Mouse (Mus musculus) embryo, embryonic 10 days (tissue): ENCODE data around the gene C2.

Experiments used
- DNase-seq: peaks from one replicate; pipeline ENCODE4 v3.0.0-alpha.2; 2015; ENCODE audit warnings: low spot score

Gene C2

DNA sequence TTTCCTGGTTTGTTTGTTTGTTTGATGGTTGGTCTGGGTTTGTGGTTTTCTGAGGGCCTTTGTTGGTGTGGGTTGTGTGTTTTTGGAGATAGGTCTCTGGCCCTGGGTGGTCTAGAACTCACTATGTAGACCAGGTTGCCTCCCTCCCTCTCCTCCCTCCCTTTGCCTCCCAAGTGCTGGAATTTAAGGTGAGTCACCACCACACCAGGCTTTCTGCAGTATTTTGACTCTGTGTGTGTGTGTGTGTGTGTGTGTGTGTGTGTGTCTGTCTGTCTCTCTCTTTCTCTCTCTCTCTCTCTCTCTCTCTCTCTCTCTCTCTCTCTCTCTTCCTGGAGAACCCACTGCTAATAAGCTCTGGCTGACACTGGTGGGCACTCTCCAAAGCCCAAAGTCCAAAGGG, 16.9 kb downstream of the C2 start:
- no peak for DNase-seq

DNA sequence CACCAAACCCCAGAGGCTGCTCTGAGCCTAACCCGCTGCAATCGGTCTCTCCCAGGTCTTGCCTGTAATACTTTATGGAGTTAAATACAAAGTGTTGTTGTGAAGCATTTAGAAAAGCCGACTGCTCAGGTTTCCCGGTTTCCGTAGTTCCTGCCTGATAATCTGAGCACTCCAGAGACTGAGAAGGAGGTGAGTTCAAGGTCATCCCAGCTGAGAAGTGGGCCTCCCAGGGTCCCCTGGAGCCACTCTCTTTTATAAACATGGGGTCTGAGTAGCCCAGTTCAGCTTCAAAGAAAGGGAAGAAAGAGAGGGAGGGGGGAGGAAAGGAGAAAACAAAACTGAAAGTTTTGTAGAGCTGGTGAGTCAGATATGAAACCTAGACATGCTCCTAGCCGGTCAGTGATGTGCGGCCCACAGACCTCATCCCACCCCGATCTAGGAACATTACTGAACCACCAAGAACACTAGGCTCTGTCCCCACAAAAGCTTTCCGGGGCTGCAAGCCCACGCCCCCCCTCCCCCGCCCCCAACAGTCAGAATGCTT, 18.7 kb downstream of the C2 start, which contains the start of gene Zbtb12:
Gene Zbtb12 (plus strand): TSS at position 148 of the 544 bp plus-strand sequence.
- DNase-seq: no peak

DNA sequence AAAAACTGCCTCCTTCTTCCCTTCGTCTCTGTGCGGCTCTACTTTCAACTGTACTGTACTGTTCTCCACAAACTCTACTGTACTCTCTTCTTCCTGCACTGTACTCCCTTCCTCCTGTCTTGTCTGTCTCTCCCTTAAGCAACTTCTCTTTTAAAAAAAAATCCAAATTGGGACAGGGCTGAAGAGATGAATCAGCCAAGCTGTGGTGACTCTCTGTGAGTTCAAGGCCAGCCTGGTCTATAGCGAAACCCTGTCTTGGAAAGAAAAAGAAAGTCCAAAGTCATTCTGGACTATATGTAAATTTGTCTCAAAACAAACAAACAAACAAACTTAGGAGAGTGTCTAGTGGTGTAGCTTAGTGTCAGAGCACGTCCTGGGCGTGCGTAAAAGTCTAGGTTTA, 23.7 kb downstream of the C2 start:
- no peak for DNase-seq

DNA sequence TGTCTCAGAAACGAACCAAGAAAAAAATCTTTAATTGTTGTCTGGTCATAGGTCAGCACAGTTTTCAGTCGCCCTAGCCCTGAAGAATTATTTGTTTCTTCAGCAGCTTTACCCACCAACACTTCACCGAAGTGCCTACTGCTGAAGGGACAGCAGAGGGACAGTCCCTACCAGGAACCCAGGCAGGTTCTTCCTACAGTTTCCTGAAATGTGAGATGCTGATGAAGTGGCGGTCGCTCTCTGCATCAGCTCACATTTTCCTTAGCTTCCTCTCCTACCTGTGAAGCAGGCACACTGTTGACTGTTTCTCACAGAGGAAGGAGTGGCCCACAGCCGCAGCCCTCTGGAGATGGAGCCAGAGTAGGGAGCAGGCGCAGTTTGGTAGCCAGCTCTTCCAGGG, 32.1 kb downstream of the C2 start:
- DNase-seq: no peak

DNA sequence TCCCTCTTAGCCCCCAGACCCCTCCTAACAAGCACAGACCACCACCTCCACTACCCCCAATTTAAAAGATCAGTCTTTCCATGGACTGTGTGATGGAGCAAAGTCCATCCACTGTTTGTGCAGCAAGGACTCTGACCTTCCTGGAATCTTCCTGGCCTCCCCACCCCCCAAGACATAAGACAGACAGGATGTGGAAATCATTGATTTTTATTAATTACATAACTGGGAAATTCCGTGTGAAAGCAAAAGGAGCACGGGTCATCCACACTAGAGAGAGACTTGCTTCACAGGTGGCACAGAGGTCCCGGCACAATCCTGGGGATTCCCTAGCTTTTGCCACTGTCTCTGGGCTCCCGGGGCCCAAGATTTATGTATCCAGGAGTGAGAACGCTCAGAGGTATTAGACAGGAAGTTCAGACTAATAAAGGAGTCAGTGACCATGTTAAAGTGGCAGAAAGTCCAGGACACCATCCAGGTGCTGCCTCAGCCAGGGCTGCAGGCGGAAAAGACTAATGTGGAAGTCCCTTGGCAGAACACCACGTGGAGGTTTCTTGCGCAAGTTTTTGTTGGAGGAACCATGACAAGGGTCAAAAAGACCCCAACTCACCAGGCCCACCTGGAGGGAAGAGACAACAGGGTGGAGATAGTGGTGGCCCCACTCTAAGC, 35.5 kb downstream of the C2 start, which contains the start of gene Cfb:
Gene Cfb (minus strand): TSS at position 103 of the 666 bp plus-strand sequence.
- no peak for DNase-seq

DNA sequence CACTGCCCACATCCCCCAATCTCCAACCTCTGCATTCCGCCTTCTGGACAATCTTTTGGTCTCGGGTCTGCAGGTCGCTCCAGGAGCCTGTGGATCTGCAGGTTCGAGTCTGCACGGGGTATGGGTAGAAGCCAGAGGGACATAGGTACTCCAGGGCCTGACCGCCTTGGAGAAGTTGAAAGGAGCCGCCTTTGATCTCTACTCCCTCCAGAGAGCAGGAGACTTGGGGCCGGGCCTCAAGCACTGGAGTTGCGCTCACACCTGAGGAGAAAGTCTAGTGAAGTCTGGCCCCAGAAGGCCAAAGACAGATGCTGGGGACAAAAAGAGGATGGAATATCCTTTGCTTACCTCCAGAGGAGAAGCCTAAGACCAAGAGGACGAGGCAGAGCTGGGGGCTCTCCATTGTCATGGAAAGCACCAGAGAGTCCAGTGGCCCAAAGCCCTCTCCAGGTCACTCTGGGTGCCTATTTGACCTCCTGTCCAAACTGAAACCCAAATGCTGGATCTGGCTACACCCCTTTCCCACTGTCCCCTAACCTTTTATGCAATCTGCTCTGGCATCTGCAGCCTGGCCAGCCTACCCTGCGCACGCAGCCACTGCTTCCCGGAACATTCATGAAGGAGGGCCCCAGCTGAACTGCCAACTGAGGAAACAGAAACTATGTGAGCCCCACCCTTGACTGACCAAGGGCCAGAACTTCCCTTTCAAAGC, 36.2 kb downstream of the C2 start:
- DNase-seq: no peak

DNA sequence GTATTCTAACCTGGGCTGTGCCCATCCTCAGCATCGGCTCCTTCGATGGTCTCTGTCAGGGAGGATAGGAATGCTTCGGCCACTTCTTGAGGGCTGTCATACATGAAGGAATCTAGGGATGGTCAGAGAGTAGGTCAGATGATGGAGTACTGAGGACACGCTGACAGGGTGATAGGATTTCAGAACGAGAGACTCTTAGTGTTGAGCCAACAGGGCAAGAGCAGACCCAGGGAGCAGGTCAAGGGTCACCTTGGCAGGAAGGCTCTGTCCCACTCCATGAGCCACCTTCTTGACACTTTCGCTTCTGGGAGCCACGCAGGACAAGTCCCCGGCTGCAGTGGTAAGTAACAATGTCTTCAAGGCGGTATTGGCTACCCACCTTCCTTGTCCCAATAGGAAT, 37.6 kb downstream of the C2 start:
- no peak for DNase-seq

DNA sequence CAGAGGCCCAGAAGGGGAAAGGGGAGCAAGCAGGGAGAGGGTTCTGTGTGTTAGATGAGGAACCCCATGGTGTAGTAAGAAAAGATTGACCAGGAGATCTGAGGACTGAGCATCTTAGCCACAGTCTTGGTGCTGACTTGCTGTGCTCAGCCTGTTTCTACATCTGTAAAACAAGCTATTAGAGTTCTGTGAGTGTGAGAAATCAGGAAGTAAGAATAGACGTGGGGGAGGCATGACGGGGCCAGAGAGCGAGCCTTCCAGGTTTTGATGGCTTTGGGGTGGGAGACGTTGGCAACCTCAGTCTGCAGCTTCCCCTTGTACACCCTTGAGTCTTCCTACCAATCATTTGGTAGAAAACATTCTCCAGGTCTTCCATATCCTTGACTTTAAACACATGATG, 39.4 kb downstream of the C2 start:
- DNase-seq: no peak

DNA sequence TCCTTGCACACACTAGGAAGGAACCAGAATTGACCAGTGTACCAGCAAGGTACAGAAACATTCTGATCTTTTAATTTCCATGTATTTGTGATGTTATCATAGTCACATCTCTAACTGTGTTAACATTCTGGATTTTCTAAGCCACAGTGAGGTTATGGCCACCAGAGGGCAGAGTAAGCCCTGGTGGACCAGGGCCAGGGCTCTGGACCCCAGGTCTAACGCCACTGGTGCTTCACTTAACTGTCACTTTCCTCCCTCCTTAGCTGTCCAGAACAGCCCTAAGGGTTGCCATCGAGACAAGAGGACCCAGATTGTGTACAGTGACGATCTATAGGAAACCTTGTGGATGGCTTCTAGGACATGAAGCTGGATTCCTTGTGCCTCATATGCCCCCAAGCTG, 42.2 kb downstream of the C2 start:
- peak; percentile 74 for DNase-seq

DNA sequence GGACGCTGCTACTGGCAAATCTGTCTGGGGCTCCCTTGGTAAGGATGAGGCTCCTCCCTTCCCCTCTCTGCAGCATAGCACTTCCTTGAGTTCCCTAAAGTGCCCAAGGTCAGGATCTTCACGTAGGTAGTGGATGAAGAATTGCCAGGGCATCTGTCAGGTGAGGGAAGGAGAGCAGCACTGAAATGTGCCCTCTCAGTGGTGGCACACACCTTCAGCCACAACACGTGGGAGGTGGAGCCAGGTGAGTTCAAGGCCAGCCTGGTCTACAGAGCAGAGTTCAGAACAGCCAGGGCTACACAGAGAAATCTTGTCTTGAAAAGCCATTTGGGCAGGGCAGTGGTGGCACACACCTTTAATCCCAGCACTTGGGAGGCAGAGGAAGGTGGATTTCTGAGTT, 43.3 kb downstream of the C2 start:
- DNase-seq: no peak

DNA sequence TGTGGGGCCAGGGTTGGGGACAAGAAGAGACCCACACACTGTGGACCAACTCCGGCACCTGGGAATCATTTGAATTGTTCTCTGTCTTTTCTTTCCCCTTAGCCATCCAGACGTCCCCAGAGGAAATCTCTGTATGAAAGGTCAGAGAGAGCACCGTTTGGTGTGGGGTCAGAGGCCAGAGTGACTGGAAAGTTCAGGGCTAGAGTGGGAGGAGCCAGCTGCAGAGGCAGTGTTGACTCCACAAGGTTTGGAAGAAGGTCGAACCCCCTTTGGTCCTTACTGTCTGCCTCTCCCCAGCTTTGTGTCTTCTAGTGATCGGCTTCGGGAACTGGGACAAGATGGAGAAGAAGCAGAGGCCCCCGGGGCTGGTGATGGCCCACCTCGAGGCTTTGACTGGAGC, 44.6 kb downstream of the C2 start:
- DNase-seq: no peak

DNA sequence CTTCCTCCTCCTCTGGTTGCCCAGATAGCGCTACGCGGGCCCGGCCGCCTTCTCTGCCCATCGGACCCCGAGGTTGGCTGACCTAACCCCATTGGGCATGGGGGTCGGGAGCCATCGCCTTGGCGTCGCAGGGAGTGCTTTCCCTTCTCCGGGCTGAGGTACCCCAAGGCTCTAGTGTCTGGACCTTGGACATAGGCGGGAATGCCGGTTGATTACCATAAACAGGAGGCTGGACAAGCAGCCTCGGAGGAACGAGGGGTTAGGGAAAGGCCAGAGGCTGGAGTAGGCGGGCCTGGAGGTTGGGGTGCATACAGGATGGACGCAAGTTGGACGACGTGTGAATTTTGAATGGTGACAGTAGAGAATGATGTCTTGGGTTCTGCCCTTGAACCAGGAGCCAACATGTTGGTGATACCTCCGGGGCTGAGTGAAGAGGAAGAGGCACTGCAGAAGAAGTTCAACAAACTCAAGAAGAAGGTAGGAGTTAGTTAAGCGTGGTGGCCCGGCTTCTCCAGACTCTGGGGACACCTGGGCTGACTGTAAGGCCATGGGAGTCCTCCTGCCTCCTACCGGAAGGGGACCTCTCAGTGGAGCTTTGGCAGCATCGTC, 47.4 kb downstream of the C2 start:
- DNase-seq: no peak

DNA sequence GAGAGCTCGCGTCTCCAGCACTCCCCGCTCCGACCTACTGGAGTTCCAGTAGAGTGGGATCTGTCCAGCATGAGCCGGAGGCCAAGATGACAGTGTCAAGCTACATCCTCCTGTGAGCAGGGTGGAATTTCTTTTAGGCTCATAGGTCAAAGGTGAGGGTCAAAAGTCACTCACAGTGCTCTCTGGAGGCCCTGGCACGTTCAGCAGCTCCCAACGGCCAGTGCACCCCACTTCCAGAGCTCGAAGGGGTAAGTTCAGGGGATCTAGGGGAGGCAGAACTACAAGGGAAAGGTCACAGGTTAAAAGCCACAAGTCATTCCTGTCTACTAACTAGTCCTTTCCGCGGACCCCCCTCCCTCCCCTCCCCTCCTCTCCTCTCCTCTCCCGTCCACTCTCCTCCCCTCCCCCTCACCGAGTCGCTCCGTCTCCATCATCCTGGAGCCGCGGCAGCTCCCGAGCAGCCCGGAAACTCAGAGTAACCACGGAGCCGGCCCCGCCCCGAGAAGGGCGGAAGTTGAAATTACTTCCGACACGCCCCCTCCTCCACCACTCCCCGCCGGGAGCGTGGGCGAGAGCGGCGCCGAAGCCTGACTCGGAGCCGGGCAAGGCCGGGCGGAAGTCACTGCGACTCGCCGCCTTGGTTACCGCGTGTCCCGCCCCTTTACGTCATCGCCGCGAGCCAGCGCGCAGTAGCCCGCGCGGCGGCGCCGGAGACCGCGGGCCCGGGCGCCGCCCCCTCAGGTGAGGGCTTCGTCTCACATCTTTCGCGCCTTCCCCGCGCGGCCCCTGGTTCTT, 48.1 kb downstream of the C2 start, which contains the start of the genes Skiv2l and Nelfe:
Gene Skiv2l (minus strand): TSS at position 489 of the 795 bp plus-strand sequence.
Gene Nelfe (plus strand): TSS at position 670 of the 795 bp plus-strand sequence.
- peak; percentile 98 for DNase-seq

DNA sequence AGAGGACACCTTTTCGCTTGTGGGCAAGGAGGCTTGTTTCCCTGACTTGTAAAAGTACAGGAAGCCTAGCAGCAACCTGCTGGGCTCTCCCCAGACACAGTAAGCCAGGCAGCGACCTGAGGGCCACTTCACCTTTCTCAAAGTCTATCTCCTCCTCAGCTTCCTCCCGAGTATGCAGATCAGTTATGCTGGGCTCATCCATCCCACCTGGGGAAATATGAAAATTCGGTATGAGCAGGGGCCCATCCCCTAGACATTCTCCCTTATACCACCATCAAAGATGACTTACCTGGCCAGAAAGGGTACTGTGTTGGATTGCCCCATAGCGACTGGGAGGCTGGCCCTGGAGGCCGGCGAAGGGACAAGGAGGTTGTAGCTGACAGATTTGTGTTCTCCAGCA, 50.5 kb downstream of the C2 start:
- no peak for DNase-seq

DNA sequence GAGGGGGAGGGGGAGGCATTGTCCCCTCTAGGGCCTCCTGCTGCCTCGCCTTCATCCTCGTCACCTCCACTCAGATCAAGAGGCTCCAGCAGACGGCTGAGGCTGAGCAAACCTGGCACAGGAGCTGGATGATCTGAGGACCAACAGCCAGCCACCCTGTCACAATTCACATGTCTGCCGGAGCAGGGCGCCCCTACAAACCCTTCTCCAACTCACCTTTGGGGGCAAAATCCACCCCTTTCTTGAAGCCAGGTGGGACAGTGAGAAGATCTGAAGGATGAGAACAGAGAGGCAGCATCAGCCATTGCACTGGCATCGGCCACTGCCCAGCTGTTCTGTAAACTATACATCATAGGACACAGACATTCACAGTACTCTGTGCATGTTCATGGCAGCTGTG, 50.9 kb downstream of the C2 start:
- no peak for DNase-seq

DNA sequence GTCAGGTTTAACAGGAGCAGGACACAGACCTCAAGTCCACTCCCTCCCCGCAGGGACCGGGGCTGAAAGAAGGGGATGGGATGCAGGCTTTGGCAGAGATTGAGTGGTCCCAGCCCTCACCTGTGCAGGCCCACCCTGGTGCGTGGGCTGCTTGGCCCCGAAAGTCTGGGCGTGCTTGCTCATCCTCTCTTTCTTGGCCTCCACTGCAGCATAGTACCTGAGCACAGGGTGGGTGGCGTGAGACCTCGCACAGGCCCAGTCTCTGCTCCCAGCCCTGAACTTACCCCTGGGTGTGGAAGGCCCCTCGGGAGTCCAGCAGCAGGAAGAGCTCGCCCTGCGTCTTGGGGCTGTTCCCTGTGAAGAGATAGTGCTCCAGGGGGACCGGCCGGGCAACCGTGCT, 53.2 kb downstream of the C2 start:
- no peak for DNase-seq

DNA sequence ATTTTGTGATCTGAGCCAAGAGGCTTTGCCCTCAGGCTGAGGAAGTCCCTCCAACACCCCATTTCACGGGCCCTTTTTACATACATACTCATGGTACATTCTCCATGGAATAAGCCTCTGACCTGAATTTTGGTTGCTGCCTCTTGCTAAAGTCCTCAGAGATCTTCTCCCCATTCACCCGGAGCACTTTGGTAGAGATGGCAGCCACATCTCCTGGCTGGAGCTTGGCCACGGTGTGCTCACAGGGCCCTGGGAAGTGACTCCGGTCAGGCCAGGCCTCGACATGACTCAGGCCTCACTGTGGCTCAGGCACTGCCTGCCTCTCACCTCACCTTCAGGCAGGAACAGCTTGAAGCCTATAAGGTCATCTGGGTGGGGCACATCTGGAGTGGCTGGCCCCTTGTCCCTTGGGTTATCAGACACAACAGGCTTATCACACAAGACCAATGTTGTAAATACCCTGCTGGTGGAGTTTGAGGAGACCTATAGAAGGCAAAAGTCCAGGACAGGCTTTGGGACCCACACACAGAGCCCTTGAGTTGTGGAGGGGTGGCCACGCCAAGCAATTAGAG, 57.2 kb downstream of the C2 start:
- DNase-seq: no peak

DNA sequence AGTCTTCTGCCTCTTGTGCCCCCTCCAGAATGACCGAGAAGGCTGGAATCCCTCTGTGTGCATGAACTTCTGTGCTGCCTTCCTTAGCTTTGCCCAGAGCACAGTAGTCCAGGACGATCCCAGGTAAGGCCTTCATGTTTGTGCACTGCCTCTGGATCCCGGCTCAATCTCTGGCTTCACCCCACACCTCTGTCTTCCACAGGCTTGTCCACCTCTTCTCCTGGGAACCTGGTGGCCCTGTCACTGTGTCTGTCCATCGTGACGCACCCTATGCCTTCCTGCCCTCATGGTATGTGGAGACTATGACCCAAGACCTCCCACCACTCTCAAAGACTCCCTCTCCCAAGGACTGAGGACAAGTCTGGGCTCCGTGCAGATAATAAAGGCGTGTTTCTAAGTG, 59.3 kb downstream of the C2 start:
- no peak for DNase-seq

DNA sequence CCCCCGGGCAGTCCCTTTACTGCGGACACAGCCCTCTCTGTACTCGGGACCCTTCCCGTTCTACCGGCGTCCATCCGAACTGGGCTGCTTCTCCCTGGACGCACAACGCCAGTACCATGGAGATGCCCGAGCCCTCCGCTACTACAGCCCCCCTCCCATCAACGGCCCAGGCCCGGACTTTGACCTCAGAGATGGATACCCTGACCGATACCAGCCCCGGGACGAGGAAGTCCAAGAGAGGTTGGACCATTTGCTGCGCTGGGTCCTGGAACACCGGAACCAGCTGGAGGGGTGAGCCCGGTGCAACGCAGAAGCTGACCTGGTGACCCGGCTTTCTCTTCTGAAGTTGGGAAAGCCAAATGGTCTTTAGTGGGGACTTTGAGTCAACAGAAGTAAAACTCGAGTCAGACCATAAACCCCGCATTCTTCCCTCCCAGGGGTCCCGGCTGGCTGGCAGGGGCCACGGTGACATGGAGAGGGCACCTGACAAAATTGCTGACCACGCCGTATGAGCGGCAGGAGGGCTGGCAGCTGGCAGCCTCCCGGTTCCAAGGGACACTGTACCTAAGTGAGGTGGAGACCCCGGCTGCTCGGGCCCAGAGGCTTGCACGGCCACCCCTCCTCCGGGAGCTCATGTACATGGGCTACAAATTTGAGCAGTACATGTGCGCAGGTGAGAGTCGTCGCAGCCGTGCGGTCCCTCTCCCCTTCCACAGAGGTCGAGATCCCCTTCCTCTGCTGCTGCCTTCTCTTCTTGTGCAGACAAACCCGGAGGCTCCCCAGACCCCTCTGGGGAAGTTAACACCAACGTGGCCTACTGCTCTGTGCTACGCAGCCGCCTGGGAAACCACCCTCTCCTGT, 60.4 kb downstream of the C2 start:
- DNase-seq: no peak

DNA sequence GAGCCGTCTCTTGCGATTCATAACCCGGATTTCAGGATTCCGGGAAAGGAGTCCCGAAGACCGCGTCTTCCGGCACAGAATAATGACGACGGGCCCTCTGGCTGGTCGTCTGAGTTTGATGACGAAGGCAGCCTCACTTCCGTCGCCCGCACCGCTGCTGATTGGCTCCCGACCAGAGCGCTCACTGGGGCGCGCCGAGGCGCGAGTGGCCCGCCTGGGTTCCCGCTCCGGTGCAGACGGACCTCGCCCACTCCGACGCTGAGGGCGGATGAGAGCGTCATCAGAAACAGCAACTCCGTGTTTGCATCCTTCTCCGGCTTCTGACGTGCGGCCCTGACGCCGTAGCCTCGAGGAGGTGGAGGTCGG, 61.2 kb downstream of the C2 start, which contains the start of the genes Stk19 and Dxo:
Gene Stk19 (minus strand): TSS at position 90 of the 366 bp plus-strand sequence.
Gene Dxo (plus strand): TSS at position 164 of the 366 bp plus-strand sequence.
- DNase-seq: peak; percentile 98
